Mouse (Mus musculus): ENCODE data around the gene D630045J12Rik.

- TF ChIP-seq CTCF (IDR thresholded peaks at IDR 0.05; ENCODE audit: insufficient read depth, low read length), result no peak
- TF ChIP-seq POLR2A (IDR thresholded peaks at IDR 0.05; ENCODE audit: borderline replicate concordance, extremely low read depth, low read depth, low read length), result no peak
These were observed 758 bp downstream of the D630045J12Rik start for GRCm38 (mm10) chr6:38252766-38253735.

Measured in lung, adult 2 months (tissue).